Mouse (Mus musculus): Measurements from ENCODE around the gene Cacng4. TPM values are rescaled to one million over a fixed set of nuclear protein-coding genes. Genes with fewer than 3 reads are reported as not detected.

Cacng4 gene
- 33.8 and 39.6 TPM in 2 replicates for polyA plus RNA-seq (2015; fragmentation: Nextera tagmentation; extraction: Ambion mirVana)

GRCm38 (mm10) chr11:107794547-107795269 is at the start of gene Cacng4:
Gene Cacng4, minus strand, starts transcription at chr11:107794557.
- Histone ChIP-seq H3K27me3 (replicated peaks; ENCODE audit: control insufficient read depth, insufficient read depth, low read length) (no peaks in the 10 kb centered on the region), H3K9me3 (ENCODE audit: control insufficient read depth, low read length) (no peaks in the 10 kb centered on the region), H3K27ac (ENCODE audit: low read length) (peak within 1 kb of the TSS; percentile 92), H3K36me3 (ENCODE audit: control insufficient read depth, insufficient read depth) (no peaks in the 10 kb centered on the region), H3K4me2 (ENCODE audit: low read length) (peak within 1 kb of the TSS; percentile 84), H3K4me1 (replicated peaks; ENCODE audit: control insufficient read depth, insufficient read depth, low read length) (peaks cover 39% of the 10 kb centered on the region), H3K4me3 (replicated peaks; ENCODE audit: low read length) (peak within 1 kb of the TSS; percentile 76), H3K9ac (replicated peaks; ENCODE audit: low read depth, low read length) (peak within 1 kb of the TSS; percentile 89)
- 2% methylated on average over 20 of the region's 73 CpGs for WGBS
- peak; percentile 61 for ATAC-seq

- ATAC-seq = no peak
- no peak overlapping the region for H3K9ac ChIP-seq (replicated peaks; ENCODE audit: low read depth, low read length)
- WGBS = 60% methylated on average over 7 of the region's 7 CpGs
- no peak overlapping the region for H3K4me2 ChIP-seq (ENCODE audit: low read length)
- H3K27me3 ChIP-seq (replicated peaks; ENCODE audit: control insufficient read depth, insufficient read depth, low read length) = no peaks in the 10 kb centered on the region
- no peaks in the 10 kb centered on the region for H3K9me3 ChIP-seq (ENCODE audit: control insufficient read depth, low read length)
- no peaks in the 10 kb centered on the region for H3K4me1 ChIP-seq (replicated peaks; ENCODE audit: control insufficient read depth, insufficient read depth, low read length)
- 0 out of 2 replicates have a peak overlapping the region, but pooled peaks have one; percentile 12 for H3K27ac ChIP-seq (ENCODE audit: low read length)
- H3K36me3 ChIP-seq (ENCODE audit: control insufficient read depth, insufficient read depth) = no peaks in the 10 kb centered on the region
- no peak overlapping the region for H3K4me3 ChIP-seq (replicated peaks; ENCODE audit: low read length)
Observed at GRCm38 (mm10) chr11:107833351-107834040, 39.1 kb upstream of the Cacng4 start.

GRCm38 (mm10) chr11:107817196-107817595 is 22.8 kb upstream of the Cacng4 start:
- H3K4me2 ChIP-seq (ENCODE audit: low read length) = no peak overlapping the region
- no peaks in the 10 kb centered on the region for H3K9me3 ChIP-seq (ENCODE audit: control insufficient read depth, low read length)
- H3K9ac ChIP-seq (replicated peaks; ENCODE audit: low read depth, low read length) = no peak overlapping the region
- H3K4me1 ChIP-seq (replicated peaks; ENCODE audit: control insufficient read depth, insufficient read depth, low read length) = peaks cover 10% of the 10 kb centered on the region
- no peak overlapping the region for H3K27ac ChIP-seq (ENCODE audit: low read length)
- H3K36me3 ChIP-seq (ENCODE audit: control insufficient read depth, insufficient read depth) = no peaks in the 10 kb centered on the region
- H3K27me3 ChIP-seq (replicated peaks; ENCODE audit: control insufficient read depth, insufficient read depth, low read length) = no peaks in the 10 kb centered on the region
- ATAC-seq = no peak
- WGBS = 32% methylated on average over 5 of the region's 5 CpGs
- no peak overlapping the region for H3K4me3 ChIP-seq (replicated peaks; ENCODE audit: low read length)

GRCm38 (mm10) chr11:107812941-107813648 is 18.7 kb upstream of the Cacng4 start:
- no peak for ATAC-seq
- Histone ChIP-seq H3K27me3 (replicated peaks; ENCODE audit: control insufficient read depth, insufficient read depth, low read length) (no peaks in the 10 kb centered on the region), H3K36me3 (ENCODE audit: control insufficient read depth, insufficient read depth) (no peaks in the 10 kb centered on the region), H3K27ac (ENCODE audit: low read length) (no peak overlapping the region), H3K9me3 (ENCODE audit: control insufficient read depth, low read length) (no peaks in the 10 kb centered on the region), H3K4me3 (replicated peaks; ENCODE audit: low read length) (peak overlapping the region; percentile 20), H3K4me2 (ENCODE audit: low read length) (peak overlapping the region; percentile 43), H3K4me1 (replicated peaks; ENCODE audit: control insufficient read depth, insufficient read depth, low read length) (peaks cover 10% of the 10 kb centered on the region), H3K9ac (replicated peaks; ENCODE audit: low read depth, low read length) (peak overlapping the region; percentile 33; the same call in 1 of the 2 replicates)
- 10% methylated on average over 21 of the region's 21 CpGs for WGBS

GRCm38 (mm10) chr11:107812429-107812828 is 18.1 kb upstream of the Cacng4 start:
- ATAC-seq = no peak
- Histone ChIP-seq H3K27ac (ENCODE audit: low read length) (no peak overlapping the region), H3K9me3 (ENCODE audit: control insufficient read depth, low read length) (no peaks in the 10 kb centered on the region), H3K4me1 (replicated peaks; ENCODE audit: control insufficient read depth, insufficient read depth, low read length) (peaks cover 10% of the 10 kb centered on the region), H3K27me3 (replicated peaks; ENCODE audit: control insufficient read depth, insufficient read depth, low read length) (no peaks in the 10 kb centered on the region), H3K36me3 (ENCODE audit: control insufficient read depth, insufficient read depth) (no peaks in the 10 kb centered on the region), H3K9ac (replicated peaks; ENCODE audit: low read depth, low read length) (no peak overlapping the region), H3K4me2 (ENCODE audit: low read length) (no peak overlapping the region), H3K4me3 (replicated peaks; ENCODE audit: low read length) (no peak overlapping the region)
- 48% methylated on average over 4 of the region's 4 CpGs for WGBS

GRCm38 (mm10) chr11:107808508-107808907 is 14.2 kb upstream of the Cacng4 start:
- Histone ChIP-seq H3K4me3 (replicated peaks; ENCODE audit: low read length) (no peak overlapping the region), H3K4me2 (ENCODE audit: low read length) (no peak overlapping the region), H3K9ac (replicated peaks; ENCODE audit: low read depth, low read length) (no peak overlapping the region), H3K36me3 (ENCODE audit: control insufficient read depth, insufficient read depth) (no peaks in the 10 kb centered on the region), H3K27me3 (replicated peaks; ENCODE audit: control insufficient read depth, insufficient read depth, low read length) (no peaks in the 10 kb centered on the region), H3K9me3 (ENCODE audit: control insufficient read depth, low read length) (no peaks in the 10 kb centered on the region), H3K4me1 (replicated peaks; ENCODE audit: control insufficient read depth, insufficient read depth, low read length) (peaks cover 10% of the 10 kb centered on the region), H3K27ac (ENCODE audit: low read length) (no peak overlapping the region)
- no peak for ATAC-seq
- 71% methylated on average over 8 of the region's 8 CpGs for WGBS

- Histone ChIP-seq H3K9ac (replicated peaks; ENCODE audit: low read depth, low read length) (no peak overlapping the region), H3K4me1 (replicated peaks; ENCODE audit: control insufficient read depth, insufficient read depth, low read length) (0 out of 2 replicates have a peak, but pooled peaks cover 3% of the 10 kb centered on the region), H3K27ac (ENCODE audit: low read length) (no peak overlapping the region), H3K9me3 (ENCODE audit: control insufficient read depth, low read length) (no peaks in the 10 kb centered on the region), H3K36me3 (ENCODE audit: control insufficient read depth, insufficient read depth) (no peaks in the 10 kb centered on the region), H3K4me2 (ENCODE audit: low read length) (no peak overlapping the region), H3K27me3 (replicated peaks; ENCODE audit: control insufficient read depth, insufficient read depth, low read length) (no peaks in the 10 kb centered on the region), H3K4me3 (replicated peaks; ENCODE audit: low read length) (no peak overlapping the region)
- 79% methylated on average over 1 of the region's 1 CpGs for WGBS
- no peak for ATAC-seq
Observed at GRCm38 (mm10) chr11:107806058-107806457, 11.7 kb upstream of the Cacng4 start.

GRCm38 (mm10) chr11:107801946-107802345 is 7.6 kb upstream of the Cacng4 start:
- Histone ChIP-seq H3K27me3 (replicated peaks; ENCODE audit: control insufficient read depth, insufficient read depth, low read length) (no peaks in the 10 kb centered on the region), H3K4me3 (replicated peaks; ENCODE audit: low read length) (no peak overlapping the region), H3K9ac (replicated peaks; ENCODE audit: low read depth, low read length) (no peak overlapping the region), H3K27ac (ENCODE audit: low read length) (no peak overlapping the region), H3K36me3 (ENCODE audit: control insufficient read depth, insufficient read depth) (no peaks in the 10 kb centered on the region), H3K4me2 (ENCODE audit: low read length) (no peak overlapping the region), H3K4me1 (replicated peaks; ENCODE audit: control insufficient read depth, insufficient read depth, low read length) (peaks cover 12% of the 10 kb centered on the region; the same call in 1 of the 2 replicates), H3K9me3 (ENCODE audit: control insufficient read depth, low read length) (no peaks in the 10 kb centered on the region)
- no peak for ATAC-seq
- WGBS = 69% methylated on average over 3 of the region's 3 CpGs

- no peaks in the 10 kb centered on the region for H3K9me3 ChIP-seq (ENCODE audit: control insufficient read depth, low read length)
- no peak overlapping the region for H3K9ac ChIP-seq (replicated peaks; ENCODE audit: low read depth, low read length)
- H3K4me1 ChIP-seq (replicated peaks; ENCODE audit: control insufficient read depth, insufficient read depth, low read length) = peaks cover 23% of the 10 kb centered on the region
- no peak for ATAC-seq
- no peak overlapping the region for H3K4me3 ChIP-seq (replicated peaks; ENCODE audit: low read length)
- no peaks in the 10 kb centered on the region for H3K36me3 ChIP-seq (ENCODE audit: control insufficient read depth, insufficient read depth)
- 26% methylated on average over 9 of the region's 9 CpGs for WGBS
- no peak overlapping the region for H3K27ac ChIP-seq (ENCODE audit: low read length)
- H3K27me3 ChIP-seq (replicated peaks; ENCODE audit: control insufficient read depth, insufficient read depth, low read length) = no peaks in the 10 kb centered on the region
- H3K4me2 ChIP-seq (ENCODE audit: low read length) = no peak overlapping the region
Observed at GRCm38 (mm10) chr11:107799331-107799730, 5.0 kb upstream of the Cacng4 start.
